Mouse (Mus musculus): Measurements from ENCODE around the gene Dnajc15. TPM values are rescaled to one million over a fixed set of nuclear protein-coding genes. Genes with fewer than 3 reads are reported as not detected.

The Dnajc15 gene
- polyA plus RNA-seq, 1 experiment from 2014 or later = 100 TPM

DNA sequence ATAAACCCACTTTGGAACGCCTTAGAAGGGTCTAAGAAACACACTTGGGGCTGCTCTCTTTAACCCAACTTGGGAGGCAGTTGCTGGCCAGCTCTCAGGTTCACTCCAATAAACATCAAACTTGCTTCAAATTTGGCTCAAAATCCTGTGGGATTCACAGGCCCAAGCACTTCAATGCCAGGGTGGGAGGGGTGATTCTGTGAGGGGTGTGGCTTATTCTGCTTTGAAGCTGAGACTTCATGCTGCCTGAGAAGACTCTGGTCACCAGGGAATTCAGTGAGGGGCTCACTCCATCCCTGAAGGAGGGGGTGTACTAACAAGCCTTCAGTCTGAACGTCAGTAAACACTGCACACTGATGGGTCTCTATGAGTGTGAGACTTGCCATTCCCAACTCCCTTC lies 103.3 kb downstream of the Dnajc15 start:
- Histone ChIP-seq H3K9ac (ENCODE audit: low read depth, low read length) (no peak overlapping the region), H3K27me3 (replicated peaks; ENCODE audit: control insufficient read depth, insufficient read depth, low read length) (no peaks in the 10 kb centered on the region), H3K36me3 (ENCODE audit: control insufficient read depth, insufficient read depth, low read length) (no peaks in the 10 kb centered on the region), H3K27ac (ENCODE audit: low read depth, low read length) (no peak overlapping the region), H3K4me1 (replicated peaks; ENCODE audit: control insufficient read depth, insufficient read depth, low read length) (no peaks in the 10 kb centered on the region), H3K4me3 (ENCODE audit: low read depth, low read length) (no peak overlapping the region), H3K9me3 (ENCODE audit: control insufficient read depth, low read length) (no peaks in the 10 kb centered on the region), H3K4me2 (no peak overlapping the region)
- DNase-seq (ENCODE audit: low spot score) (no peak), ATAC-seq (replicated peaks; ENCODE audit: low FRiP score) (no peak)
- 65% methylated on average over 2 of the region's 2 CpGs for WGBS

Other genes starting within 250 kb of the Dnajc15 start
- 0.91 and 0.97 TPM in 2 replicates for gene Epsti1, start 29.1 kb upstream of the Dnajc15 start, polyA plus RNA-seq (2014; fragmentation: Nextera tagmentation; extraction: Ambion mirVana)
- gene Fam216b, start 213.9 kb upstream of the Dnajc15 start, polyA plus RNA-seq (2014; fragmentation: Nextera tagmentation; extraction: Ambion mirVana) = not detected in 2 replicates